Mouse (Mus musculus) ES-Bruce4 (cell line): ENCODE results near the gene Baiap2.

ENCODE experiments used
- CTCF ChIP-seq: IDR thresholded peaks from one replicate; pipeline ENCODE4 v1.8.1; 2011; ENCODE audit warnings: low read depth, low read length
- EP300 ChIP-seq: IDR thresholded peaks from 2 replicates; pipeline ENCODE4 v1.6.1; 2011; ENCODE audit warnings: low read depth, low read length; ENCODE audit not compliant: insufficient read depth
- POLR2A ChIP-seq: IDR thresholded peaks from one replicate; pipeline ENCODE4 v1.8.1; 2011; ENCODE audit warnings: low read length; ENCODE audit not compliant: insufficient read depth

- TF ChIP-seq POLR2A (no peak), CTCF (no peak), EP300 (no peak)
Observed at GRCm38 (mm10) chr11:119945343-119945742, 2.8 kb downstream of the Baiap2 start.
